Mouse (Mus musculus): ENCODE measurements at regions not wholly inside any gene's neighbourhood (a gene's known extent, or its start where the extent isn't known, plus 50 kb on each side); places are given as distances from the start of the nearest gene placed in this dataset.

GRCm38 (mm10) chr2:128393921-128394320 is 197.1 kb upstream of the Spdye4c start:
- no peak for DNase-seq (ENCODE audit: low spot score in 2 of 2)

GRCm38 (mm10) chr2:128395308-128396007 is 195.6 kb upstream of the Spdye4c start:
- DNase-seq (ENCODE audit: low spot score in 2 of 2) = no peak

GRCm38 (mm10) chr2:128396008-128396346 is 195.0 kb upstream of the Spdye4c start:
- DNase-seq (ENCODE audit: low spot score in 2 of 2) = peak; percentile 99

GRCm38 (mm10) chr2:128401359-128401758 is 189.7 kb upstream of the Spdye4c start:
- no peak for DNase-seq (ENCODE audit: low spot score in 2 of 2)

- no peak for DNase-seq (ENCODE audit: low spot score in 2 of 2)
Observed at GRCm38 (mm10) chr2:128403143-128403935, 187.7 kb upstream of the Spdye4c start.

- no peak for DNase-seq (ENCODE audit: low spot score in 2 of 2)
Observed at GRCm38 (mm10) chr2:128404405-128404804, 186.6 kb upstream of the Spdye4c start.

GRCm38 (mm10) chr2:128407076-128407475 is 183.9 kb upstream of the Spdye4c start:
- no peak for DNase-seq (ENCODE audit: low spot score in 2 of 2)

- DNase-seq (ENCODE audit: low spot score in 2 of 2) = peak in 1 of 2 experiments; percentile 45
Observed at GRCm38 (mm10) chr2:128408718-128409117, 182.3 kb upstream of the Spdye4c start.

GRCm38 (mm10) chr2:128412352-128412751 is 178.7 kb upstream of the Spdye4c start:
- DNase-seq (ENCODE audit: low spot score in 2 of 2) = peak in 1 of 2 experiments; percentile 38

- DNase-seq (ENCODE audit: low spot score in 2 of 2) = no peak
Observed at GRCm38 (mm10) chr2:128412974-128413373, 178.0 kb upstream of the Spdye4c start.

- DNase-seq (ENCODE audit: low spot score in 2 of 2) = no peak
Observed at GRCm38 (mm10) chr2:128414588-128415240, 176.3 kb upstream of the Spdye4c start.

GRCm38 (mm10) chr2:128416416-128416815 is 174.6 kb upstream of the Spdye4c start:
- DNase-seq (ENCODE audit: low spot score in 2 of 2) = no peak

GRCm38 (mm10) chr2:128418960-128419359 is 172.0 kb upstream of the Spdye4c start:
- DNase-seq (ENCODE audit: low spot score in 2 of 2) = no peak

GRCm38 (mm10) chr2:128420406-128420805 is 170.6 kb upstream of the Spdye4c start:
- DNase-seq (ENCODE audit: low spot score in 2 of 2) = no peak

- DNase-seq (ENCODE audit: low spot score in 2 of 2) = no peak
Observed at GRCm38 (mm10) chr2:128422677-128423076, 168.3 kb upstream of the Spdye4c start.

GRCm38 (mm10) chr2:128424236-128424635 is 166.8 kb upstream of the Spdye4c start:
- DNase-seq (ENCODE audit: low spot score in 2 of 2) = no peak

- no peak for DNase-seq (ENCODE audit: low spot score in 2 of 2)
Observed at GRCm38 (mm10) chr2:128427181-128427880, 163.7 kb upstream of the Spdye4c start.

- no peak for DNase-seq (ENCODE audit: low spot score in 2 of 2)
Observed at GRCm38 (mm10) chr2:128428154-128428553, 162.9 kb upstream of the Spdye4c start.

- DNase-seq (ENCODE audit: low spot score in 2 of 2) = no peak
Observed at GRCm38 (mm10) chr2:128428651-128429633, 162.1 kb upstream of the Spdye4c start.

- DNase-seq (ENCODE audit: low spot score in 2 of 2) = no peak
Observed at GRCm38 (mm10) chr2:128429786-128430185, 161.2 kb upstream of the Spdye4c start.

- no peak for DNase-seq (ENCODE audit: low spot score in 2 of 2)
Observed at GRCm38 (mm10) chr2:128430776-128431291, 160.2 kb upstream of the Spdye4c start.
